Mouse (Mus musculus) mature B cell (primary cell): ENCODE data around the gene Tbc1d4.

Experiments
- in situ Hi-C: fragments of 300-500 bp; cut with MboI; formaldehyde crosslinking; loops from 2 replicates; pipeline ENCODE4 v1.14.3; 2019

The Tbc1d4 gene

DNA sequence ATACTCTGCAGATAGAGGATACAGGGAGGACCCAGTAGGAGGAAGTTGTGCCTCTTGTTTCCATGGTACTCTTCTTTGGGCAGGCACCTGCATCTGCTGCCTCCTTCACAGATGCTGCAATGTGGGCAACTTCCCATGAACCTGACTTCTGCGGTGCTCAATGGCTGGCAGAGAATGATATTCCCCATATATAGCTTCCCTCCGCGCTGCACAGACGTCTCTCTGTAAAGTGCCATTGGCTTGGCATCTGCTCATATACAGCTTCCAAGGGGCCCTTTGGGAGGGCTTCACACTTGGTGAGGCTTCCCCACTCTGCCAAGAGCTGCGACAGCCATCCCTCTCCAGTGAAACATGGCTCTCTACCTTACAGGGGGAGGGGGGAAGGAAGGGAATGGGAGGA lies 178.5 kb downstream of the Tbc1d4 start:
- in situ Hi-C loops = no loop called here

GRCm38 (mm10) chr14:101428805-101429516 lies 180.0 kb downstream of the Tbc1d4 start:
- in situ Hi-C loops = no loop called here

DNA sequence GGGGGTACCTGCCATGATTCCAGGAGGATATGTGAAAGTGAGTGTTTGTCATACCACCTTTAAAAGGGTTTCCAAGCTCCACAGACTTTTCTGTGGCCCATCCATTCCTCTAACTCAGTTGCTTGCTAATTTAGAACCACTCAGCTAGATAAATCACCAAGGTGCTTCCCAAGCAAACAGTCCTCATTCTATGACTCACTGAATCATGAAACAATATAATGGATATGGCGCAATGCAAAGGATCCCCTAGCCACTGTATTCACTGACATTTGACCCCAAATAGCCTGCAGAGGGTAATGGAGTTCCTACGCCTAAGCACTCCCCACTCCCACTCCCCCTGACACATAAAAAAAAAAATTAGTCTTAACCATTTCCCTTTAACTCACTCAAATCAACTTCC lies 191.3 kb downstream of the Tbc1d4 start:
- in situ Hi-C loops = no loop called here
